Mouse (Mus musculus) brown adipose tissue, adult 24 weeks (tissue): ENCODE measurements around the gene Rnd3. TPM values are rescaled to one million over a fixed set of nuclear protein-coding genes. Genes with fewer than 3 reads are reported as not detected.

ENCODE experiments used
- H3K27ac ChIP-seq: fragments of 200-500 bp; replicated peaks from 2 replicates; pipeline ENCODE4 v1.5.1; 2012; ENCODE audit warnings: low read depth, mild to moderate bottlenecking, low read length
- H3K4me1 ChIP-seq: fragments of 200-500 bp; 2 replicates; pipeline ENCODE4 v1.6.1; 2012; ENCODE audit warnings: low read length, mixed read lengths; ENCODE audit not compliant: control insufficient read depth, insufficient read depth, insufficient read length
- H3K4me3 ChIP-seq: fragments of 200-500 bp; 2 replicates; pipeline ENCODE4 v1.5.1; 2012; ENCODE audit warnings: low read depth, mild to moderate bottlenecking, low read length, moderate library complexity; ENCODE audit not compliant: insufficient read depth
- polyA plus RNA-seq: library from polyadenylated mRNA; stranded (reverse); fragments of >200 nt; gene quantifications from 2 replicates; pipeline ENCODE4 v1.2.4, GENCODE M21; 2012; ENCODE audit not compliant: missing spikeins, insufficient read depth, insufficient read length

Rnd3 gene
- 6.6 and 9.0 TPM in 2 replicates for polyA plus RNA-seq

GRCm38 (mm10) chr2:51148975-51149374, at the start of gene Rnd3:
Gene Rnd3 (minus strand): TSS chr2:51149111.
- Histone ChIP-seq H3K27ac (peak within 1 kb of the TSS; percentile 82), H3K4me1 (peaks cover 5% of the 10 kb centered on the region), H3K4me3 (peak within 1 kb of the TSS; percentile 83)

DNA sequence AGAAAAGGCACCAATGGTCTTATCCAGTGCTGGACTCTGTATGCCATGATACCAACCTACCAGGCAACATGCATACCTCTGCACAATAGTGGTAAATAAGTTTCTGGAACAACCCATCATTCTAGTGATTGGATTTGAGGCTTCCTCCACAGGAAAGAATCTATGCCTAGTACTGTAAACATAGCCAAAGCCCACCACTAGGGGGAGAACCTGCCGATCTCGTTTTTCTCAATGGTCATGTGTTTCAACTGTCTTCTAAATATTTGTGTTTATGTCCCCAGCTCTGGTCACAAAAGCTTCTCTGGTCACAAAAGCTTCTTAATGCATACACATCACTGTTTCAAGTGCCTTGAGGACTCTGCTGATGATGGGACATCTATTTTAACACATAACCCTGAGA, 43.4 kb upstream of the Rnd3 start:
- H3K4me3 ChIP-seq = no peak overlapping the region
- H3K27ac ChIP-seq = no peak overlapping the region
- no peaks in the 10 kb centered on the region for H3K4me1 ChIP-seq

- Histone ChIP-seq H3K4me3 (no peak overlapping the region), H3K4me1 (no peaks in the 10 kb centered on the region), H3K27ac (no peak overlapping the region)
Measured at GRCm38 (mm10) chr2:51185762-51186161, 36.9 kb upstream of the Rnd3 start.

- H3K4me3 ChIP-seq = no peak overlapping the region
- no peak overlapping the region for H3K27ac ChIP-seq
- H3K4me1 ChIP-seq = no peaks in the 10 kb centered on the region
Measured at GRCm38 (mm10) chr2:51182990-51183389, 34.1 kb upstream of the Rnd3 start.

DNA sequence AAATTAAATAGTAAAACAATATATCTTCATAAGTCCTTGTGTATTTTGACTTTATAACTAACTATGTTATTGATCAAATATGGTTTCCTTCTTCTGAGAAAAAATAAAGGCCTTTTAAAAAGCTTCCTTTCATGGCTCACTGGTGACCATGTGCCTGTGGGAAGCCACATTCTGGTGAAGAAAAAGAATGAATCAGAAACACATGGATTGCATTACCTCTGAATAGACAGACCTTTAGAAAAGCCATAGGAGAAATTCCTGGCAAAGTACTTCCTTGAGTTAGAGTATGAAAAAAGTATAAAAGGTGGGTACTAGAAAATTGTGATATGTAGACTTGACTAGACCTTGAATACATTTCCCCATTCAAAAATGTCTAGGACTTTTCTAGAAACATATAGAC, 32.5 kb upstream of the Rnd3 start:
- Histone ChIP-seq H3K27ac (no peak overlapping the region), H3K4me3 (no peak overlapping the region), H3K4me1 (no peaks in the 10 kb centered on the region)

GRCm38 (mm10) chr2:51179096-51179495, 30.2 kb upstream of the Rnd3 start:
- Histone ChIP-seq H3K4me3 (no peak overlapping the region), H3K4me1 (no peaks in the 10 kb centered on the region), H3K27ac (no peak overlapping the region)

DNA sequence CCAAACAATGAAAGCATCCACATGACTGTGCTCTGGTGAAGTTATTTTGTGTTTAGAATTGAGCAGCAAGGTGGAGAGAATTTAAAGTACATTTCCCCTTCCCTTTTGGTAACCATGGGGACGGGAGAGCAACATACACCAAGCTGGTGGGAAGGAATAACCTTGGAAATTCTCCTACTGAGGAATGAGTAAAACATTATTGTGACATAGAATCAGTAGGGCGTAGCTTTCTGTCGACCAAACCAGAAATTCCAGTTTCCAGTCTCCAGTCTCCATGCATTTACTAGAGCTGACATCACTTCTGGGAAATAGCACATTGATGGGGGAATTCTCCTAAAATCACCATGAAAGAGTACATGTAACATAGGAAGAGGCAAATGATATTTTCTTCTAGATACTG, 28.7 kb upstream of the Rnd3 start:
- no peak overlapping the region for H3K4me3 ChIP-seq
- no peaks in the 10 kb centered on the region for H3K4me1 ChIP-seq
- H3K27ac ChIP-seq = no peak overlapping the region

DNA sequence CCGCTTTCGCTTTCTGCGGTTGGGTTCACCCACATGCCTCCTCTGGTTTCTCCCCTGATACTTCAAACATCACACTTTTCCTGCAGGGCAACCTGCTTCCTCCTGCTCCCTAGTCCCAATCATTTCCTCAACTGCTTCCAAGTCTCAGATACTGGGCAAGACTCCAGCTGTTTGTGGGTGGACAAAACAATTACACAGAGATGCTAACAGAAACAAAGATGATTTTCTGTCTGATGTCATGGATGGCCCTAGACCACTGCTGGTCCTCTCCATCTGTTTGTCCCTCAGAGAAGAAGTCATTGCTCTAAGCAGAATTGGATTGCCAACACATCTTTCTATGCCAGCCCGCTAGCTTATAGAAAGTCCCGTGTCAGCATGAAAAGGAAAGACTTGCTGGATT, 26.4 kb upstream of the Rnd3 start:
- Histone ChIP-seq H3K4me1 (no peaks in the 10 kb centered on the region), H3K4me3 (no peak overlapping the region), H3K27ac (no peak overlapping the region)

GRCm38 (mm10) chr2:51161110-51161509, 12.2 kb upstream of the Rnd3 start:
- Histone ChIP-seq H3K27ac (no peak overlapping the region), H3K4me3 (no peak overlapping the region), H3K4me1 (no peaks in the 10 kb centered on the region)

GRCm38 (mm10) chr2:51148454-51148853, 457 bp downstream of the Rnd3 start:
- Histone ChIP-seq H3K4me3 (peak overlapping the region; percentile 83), H3K4me1 (peaks cover 5% of the 10 kb centered on the region)

GRCm38 (mm10) chr2:51148065-51148407, 875 bp downstream of the Rnd3 start:
- Histone ChIP-seq H3K4me1 (peaks cover 9% of the 10 kb centered on the region), H3K27ac (peak overlapping the region; percentile 82), H3K4me3 (peak overlapping the region; percentile 83)

More at GRCm38 (mm10) chr2:51148454-51148853, 457 bp downstream of the Rnd3 start:
- H3K27ac ChIP-seq = peak overlapping the region; percentile 82

DNA sequence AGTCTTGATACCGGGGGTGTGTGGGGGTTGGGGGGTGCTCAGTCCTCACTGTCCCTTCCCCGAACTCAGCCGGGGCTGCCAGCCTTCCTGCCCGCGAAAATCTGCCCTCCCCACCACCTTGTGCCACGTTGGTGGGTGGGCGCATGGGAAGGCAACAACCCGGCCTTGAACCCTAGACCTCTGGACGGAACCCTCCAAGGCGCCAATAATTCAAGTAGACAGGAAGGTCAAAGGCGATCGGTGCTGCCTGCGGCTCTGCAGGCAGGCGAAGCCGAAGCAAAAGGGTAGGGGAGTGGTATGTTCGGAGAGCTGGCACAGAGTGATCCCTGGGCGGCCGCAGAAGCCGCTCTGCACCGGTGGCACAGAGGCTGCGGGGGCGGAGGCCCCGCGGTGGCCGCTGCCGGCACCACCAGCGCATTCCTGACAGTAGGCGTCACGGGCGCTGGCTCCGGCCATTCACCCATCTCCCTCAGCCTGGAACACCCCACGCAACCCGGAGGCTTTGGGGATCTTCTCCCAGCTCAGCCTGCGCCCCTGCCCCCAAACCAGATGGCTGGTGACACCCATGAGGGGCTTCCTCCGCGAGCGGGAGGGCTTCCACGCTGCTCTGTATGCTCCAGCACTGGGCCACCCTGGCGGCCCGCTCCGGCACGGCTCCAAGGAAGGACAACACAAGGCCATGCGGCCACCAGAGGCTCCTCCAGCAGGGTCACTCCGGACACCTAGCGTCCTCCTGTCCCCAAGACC, 1.4 kb downstream of the Rnd3 start:
- Histone ChIP-seq H3K4me3 (peak overlapping the region; percentile 83), H3K4me1 (peaks cover 9% of the 10 kb centered on the region), H3K27ac (peak overlapping the region; percentile 82)

DNA sequence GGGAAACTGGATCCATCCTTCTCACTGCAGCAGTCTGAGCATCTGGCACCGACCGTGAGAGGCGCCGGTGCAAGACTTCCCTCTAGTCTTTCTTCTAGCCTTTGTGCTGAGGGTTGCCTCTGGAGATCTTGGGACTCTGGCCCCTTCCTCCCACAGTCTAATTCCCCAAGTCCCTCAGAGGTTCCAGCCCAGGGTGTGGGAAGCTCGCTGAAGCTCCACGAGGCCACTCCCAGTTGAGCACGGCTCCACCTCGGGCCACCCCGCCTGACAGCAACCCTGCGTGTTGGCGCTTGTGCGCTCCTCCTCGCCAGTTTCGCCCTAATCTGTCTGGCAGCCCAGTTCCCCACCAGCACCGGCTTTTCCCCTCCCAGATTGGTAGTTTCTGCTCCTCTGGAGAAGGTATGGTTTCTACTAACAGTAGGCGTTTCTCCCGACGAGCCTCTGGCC, 2.0 kb downstream of the Rnd3 start:
- peaks cover 9% of the 10 kb centered on the region for H3K4me1 ChIP-seq
- peak overlapping the region; percentile 83 for H3K4me3 ChIP-seq
- H3K27ac ChIP-seq = peak overlapping the region; percentile 82

DNA sequence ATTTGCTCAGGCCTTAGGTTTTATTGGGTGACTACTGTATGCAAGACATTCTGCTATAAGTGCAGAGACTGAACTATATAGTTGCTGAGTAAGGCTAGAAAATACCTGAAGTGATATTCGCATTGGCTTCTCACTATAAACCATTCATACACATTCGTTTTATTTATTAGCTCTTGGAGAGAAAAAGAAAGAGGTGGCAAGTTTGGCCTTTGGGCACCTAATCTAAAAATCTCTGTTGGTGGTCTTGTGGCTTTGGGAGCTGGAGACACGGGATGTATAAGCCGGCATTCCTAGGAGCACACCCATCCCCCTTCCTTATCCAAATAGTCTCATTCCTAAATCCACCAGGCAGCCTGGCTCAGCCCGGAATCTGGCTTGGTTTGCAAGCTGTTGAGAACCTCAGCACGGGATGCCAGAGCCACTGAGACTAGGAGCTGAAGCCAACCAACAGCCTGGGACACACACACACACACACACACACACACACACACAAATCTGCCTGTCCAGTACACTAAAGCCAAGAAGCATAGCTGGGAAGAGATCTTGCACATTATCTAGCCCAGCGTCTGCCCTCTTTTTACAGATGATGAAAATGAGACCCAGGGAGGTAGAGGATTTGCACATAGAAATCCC, 3.0 kb downstream of the Rnd3 start:
- H3K27ac ChIP-seq = no peak overlapping the region
- peaks cover 11% of the 10 kb centered on the region for H3K4me1 ChIP-seq
- peak overlapping the region; percentile 29 for H3K4me3 ChIP-seq

GRCm38 (mm10) chr2:51144380-51145120, 4.4 kb downstream of the Rnd3 start:
- H3K4me1 ChIP-seq = peaks cover 17% of the 10 kb centered on the region
- peak overlapping the region; percentile 23; the same call in 1 of the 2 replicates for H3K4me3 ChIP-seq
- H3K27ac ChIP-seq = no peak overlapping the region
